Mouse (Mus musculus): ENCODE results near the gene Med20.

Gene Med20

DNA sequence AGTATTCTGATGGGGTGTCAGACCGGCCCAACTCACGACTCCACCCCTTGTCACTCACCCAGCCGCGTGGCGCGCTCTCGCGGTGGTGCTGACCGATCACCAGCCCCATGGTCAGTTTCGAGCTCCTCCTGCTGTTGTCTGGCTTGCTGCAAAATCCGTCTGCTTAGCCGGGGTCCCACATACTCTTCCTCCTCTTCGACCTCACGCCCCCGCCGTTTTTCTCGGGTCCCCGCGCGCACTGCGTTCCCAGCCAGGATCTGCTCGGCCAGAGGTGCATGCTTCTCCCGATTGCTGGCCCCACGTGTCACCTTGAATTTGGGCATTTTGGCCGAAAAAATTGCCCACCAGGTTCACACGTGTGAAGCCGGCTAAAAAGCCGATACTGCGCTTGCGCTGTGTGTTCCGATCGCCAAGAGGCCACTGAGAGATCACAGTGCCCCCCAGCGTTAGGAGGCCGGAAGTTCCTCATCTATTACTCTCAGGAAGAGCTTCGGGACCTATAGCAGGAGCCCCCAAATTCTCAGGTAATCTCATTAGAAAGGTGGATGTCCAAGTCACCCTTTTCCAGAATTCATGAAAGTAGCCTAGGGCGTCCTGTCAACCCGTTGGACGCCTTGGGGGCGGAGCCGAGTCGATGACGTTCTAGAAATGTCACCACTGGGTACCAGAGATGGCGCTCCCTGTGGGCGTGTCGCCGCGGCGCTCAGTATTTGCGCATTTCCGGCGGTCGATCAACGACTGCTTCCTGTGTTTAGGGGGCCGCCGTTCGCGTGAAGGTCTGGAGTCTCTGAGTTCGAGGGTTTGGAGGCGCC is at the start of gene Med20, which contains the start of the genes Bysl and Gm20517:
Med20 (plus strand) TSS at position 734 of the 812 bp plus-strand sequence.
Bysl (minus strand) TSS at position 644 of the 812 bp plus-strand sequence.
Gm20517 (plus strand) TSS at position 741 of the 812 bp plus-strand sequence.
- DNase-seq: peak; percentile 96

DNA sequence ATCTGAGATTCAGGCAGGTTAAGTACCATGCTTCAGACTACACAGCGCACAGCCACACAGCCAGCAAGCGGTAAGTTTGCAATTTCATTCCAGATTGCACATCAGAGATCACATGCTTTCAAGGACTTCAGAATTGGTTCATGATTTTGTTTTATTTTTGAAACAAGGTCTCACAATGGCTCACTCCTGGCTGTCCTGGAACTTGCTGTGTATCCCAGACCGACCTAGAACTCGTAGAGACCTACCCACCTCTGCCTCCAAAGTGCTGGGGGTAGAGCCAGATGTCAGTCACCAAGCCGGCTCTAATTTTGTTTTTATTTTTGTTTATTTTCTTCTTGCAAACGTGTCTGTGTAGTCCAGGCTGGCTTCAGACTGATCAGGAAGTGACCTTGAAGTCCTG is 48.5 kb upstream of the Med20 start:
- DNase-seq: no peak

DNA sequence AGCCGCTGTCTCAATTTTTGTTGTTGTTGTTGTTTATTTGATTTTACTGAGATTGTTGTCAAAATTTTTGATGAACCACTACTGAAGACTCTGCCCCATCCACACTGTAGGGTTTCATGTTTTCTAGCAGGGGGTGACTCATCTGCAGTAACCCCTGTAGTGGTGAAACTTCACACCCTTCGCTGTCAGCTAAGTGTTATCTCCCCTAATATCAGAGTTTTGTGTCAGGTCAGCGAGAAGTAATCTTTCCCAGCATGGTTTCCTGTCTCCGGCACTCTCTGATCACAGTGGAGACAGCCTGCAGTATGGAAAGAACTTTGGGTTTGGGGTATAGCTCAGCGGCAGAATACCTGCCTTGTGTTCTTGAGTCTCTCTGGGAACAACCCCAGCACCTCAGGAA is 46.8 kb upstream of the Med20 start:
- DNase-seq: no peak

DNA sequence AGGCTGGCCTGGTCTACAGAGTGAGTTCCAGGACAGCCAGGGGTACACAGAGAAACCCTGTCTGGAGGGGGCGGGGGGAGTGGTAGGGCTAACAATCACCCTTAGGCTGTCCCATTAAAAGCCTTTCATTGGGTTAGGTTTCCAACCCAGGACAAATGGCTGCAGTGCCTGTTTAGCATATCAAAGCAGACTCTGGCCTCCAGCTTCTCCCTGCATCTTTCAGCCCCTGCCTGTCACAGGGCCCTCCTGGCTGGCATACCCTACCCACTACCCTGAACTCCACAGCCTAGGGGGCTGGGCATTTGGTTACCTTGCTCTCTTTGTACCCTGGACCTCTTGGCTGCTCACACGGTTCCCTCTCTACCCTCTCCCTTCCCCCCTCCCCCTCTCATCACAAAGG is 45.2 kb upstream of the Med20 start:
- DNase-seq: no peak

DNA sequence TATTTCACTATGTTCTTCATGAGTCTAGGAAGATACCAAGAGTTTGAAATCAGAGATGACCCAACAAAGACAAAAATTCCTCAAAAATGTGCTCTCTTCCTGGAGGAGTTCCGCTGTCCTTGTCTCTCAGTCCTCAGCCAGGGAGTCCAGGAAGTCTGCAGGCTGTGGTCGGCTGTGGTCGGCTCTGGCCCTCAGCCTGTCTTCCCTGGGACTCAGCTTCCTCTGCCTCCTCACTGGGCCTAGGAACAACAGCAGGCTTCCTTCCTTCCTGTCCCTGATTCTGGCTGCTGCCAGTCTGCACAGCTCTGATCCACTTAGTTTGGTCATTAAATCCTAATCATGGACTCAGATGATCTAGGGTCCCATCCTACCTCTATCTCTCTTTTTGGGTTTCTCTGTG is 44.1 kb upstream of the Med20 start:
- no peak for DNase-seq

DNA sequence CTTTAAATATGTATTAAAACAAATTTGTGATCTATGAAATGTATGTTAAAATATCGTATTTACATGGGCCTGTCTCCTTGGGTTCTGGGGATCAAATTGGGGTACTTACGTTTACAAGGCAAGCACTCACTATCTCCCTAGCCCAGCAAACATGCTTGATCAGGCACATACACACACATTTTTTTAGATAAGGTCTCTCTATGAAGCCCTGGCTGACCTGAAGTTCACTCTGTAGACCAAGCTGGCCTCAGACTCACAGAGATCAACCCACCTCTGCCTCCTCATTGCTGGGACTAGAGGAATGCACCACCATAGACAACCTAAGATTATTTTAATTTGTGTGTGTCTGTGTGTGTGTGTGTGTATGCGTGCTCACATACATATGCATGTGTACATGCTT is 43.0 kb upstream of the Med20 start:
- DNase-seq: no peak

DNA sequence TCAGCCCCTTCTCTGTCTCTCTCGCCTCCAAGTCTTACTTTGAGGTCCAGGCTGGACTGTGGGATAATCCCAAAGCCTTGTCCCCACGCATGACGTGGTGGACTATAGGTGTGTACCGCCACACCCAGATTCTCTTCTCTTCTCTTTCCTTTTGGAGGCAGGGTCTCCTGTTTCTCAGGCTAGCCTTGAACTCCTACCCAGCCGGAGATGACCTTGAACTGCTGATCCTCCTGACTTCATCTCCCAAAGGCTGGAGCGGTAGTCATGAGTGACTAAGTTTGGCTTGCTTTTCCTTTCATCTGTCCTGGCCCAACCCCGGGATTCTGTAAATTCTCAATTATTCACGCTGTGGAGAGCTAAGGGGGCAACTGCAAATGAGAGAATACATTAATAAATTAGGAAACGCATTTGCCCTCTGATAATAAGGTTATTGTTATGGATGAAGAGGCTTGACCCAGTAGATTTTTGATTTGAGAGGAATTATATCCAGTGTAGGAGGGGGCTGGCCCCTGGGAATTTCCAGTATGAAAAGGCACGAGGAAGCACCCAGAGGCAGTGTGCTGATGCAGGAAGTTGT is 42.3 kb upstream of the Med20 start:
- no peak for DNase-seq

DNA sequence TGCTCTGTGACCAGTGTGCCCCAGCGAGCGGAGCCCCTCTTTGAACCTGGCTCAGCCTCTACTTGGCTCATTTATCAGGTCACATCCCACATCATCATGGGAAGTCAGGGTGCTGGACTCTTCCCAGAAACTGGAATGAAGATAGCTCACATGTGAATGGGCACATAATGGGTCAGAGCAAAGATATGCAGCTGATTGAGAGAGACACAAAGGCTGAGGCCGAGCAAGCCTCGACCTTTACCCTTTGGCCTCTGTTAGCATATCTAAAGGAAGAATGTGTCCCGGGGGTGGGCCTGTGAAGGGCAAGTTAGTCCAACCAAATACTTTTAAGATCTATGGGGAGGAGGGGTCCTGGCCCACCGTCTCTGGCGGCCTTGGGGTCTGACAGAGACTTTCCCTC is 39.8 kb upstream of the Med20 start:
- no peak for DNase-seq

DNA sequence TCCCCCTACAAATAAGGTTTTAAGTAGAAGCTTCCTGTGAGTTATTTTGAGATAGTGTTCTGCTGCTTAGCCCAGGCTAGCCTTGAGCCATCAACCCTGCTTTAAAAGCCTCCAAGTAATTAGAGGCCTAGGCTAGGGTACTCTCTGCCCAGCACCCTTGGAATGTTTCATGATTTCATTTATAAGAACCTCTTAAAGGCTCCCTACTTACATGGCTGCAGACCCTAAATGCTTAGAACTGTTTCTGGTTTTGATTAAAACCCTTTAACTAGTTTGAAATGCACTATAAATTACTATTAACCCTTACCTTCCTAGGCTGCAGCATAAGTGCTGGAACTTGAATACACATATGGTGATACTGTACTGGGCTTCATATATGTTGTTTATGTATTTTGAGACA is 38.9 kb upstream of the Med20 start:
- DNase-seq: no peak

DNA sequence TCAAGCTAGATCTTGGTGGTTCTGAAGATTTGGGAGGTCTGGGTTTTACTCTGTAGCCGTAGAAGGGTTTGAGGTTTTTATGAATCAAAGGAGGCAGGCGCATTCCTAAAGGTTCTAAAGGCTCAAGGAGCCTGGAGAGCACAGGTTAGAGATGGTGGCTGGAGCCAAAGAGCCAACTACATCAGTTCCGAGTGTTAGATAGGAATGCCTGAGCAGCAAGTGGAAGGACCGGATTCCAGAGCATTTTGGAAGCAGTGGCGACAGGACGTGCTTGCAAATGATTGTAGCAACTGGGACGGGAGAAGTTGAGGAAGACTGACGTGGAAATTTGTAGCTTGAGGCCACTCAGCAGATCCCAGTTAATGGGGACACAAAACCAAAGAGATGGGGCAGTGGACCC is 37.4 kb upstream of the Med20 start:
- DNase-seq: no peak

DNA sequence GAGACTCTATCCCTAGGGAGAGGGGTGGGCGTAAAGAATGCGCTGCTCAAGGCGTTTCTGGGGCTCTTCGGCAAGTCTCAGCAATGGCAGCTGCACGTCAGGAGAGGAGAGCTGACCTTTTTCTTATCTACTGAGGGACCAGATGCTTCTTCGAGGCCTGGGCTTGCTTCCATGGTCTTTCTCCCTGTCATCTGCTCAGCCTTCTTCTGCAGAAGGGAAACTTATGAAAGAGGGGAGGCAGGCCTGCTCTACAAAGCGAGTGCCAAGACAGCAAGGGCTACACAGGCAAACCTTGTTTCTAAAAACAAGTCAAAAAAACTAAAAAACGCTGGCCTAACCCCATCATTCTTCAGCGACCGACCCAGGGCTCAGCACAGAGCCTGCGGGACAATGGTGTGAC is 36.6 kb upstream of the Med20 start:
- DNase-seq: no peak

DNA sequence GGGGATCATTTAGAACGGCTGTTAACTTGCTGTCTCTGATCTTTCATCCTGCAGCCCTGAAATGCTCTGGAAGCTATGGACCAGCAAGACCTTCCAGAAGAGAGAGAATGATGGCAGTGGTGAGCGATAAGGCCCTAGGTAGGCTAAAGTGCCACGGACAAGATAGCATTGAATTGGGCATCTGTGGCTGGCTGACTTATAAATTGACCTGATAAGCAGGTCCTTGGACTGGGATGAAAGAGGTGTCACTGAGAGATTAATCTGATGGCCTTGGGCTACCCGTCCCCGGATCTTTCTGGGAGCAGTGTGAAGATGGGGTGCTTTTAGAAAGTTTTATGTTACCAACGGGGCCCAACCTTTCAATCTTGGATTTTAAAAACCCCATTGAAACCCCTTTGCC is 32.7 kb upstream of the Med20 start:
- no peak for DNase-seq

DNA sequence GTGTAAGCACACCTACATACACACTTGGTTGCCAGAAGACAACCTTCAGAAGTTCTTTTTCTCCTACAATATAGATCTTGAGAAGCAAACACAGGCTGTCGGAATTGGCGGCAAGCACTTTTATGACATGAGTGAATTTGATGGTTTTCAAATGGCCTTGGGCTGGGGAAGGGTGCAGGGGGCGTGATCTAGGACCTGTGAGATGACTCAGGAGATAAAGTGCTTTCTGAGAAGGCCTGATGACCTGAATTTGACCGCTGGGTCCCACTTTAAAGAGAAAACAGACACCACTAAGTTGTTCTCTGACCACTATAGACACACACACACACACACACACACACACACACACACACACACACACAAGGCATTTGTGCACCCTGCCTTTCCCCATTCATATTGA is 30.4 kb upstream of the Med20 start:
- DNase-seq: no peak

DNA sequence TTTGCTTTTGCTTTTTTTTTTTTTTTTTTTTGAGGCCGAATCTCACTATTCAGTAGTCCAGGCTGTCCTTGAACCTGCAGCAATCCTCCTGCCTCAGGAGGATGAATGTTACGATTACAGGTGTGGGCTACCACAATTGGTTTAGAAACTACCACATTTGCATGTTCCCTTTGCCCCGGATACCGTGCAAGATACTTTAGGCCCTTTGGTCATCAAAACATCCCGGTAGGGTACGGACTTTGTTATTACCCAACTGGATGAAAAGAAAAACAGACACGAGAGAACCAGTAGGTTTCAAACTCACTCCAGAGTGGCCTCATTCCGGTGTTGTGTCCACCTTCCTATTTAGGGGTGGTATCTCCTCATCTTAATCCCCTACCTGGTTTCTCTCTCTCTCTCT is 22.9 kb upstream of the Med20 start:
- no peak for DNase-seq

DNA sequence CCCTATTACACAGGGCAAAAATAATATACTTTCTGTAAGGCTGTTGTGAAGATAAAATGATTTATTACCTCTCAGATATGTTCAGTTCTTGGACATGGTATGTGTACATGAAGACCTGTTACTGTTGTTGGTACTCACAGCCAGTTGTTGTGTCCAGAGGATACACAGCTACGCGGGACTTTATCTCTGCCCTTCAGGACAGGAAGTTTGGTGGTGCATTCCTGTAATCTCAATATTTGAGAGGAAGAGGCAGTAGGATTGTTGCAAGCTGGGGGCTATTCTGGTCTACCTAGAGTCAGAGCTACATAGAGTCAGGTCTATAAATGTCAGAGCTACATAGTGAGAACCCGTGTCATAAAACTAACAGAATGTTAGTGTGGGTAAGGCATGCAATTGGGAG is 20.3 kb upstream of the Med20 start:
- DNase-seq: no peak

DNA sequence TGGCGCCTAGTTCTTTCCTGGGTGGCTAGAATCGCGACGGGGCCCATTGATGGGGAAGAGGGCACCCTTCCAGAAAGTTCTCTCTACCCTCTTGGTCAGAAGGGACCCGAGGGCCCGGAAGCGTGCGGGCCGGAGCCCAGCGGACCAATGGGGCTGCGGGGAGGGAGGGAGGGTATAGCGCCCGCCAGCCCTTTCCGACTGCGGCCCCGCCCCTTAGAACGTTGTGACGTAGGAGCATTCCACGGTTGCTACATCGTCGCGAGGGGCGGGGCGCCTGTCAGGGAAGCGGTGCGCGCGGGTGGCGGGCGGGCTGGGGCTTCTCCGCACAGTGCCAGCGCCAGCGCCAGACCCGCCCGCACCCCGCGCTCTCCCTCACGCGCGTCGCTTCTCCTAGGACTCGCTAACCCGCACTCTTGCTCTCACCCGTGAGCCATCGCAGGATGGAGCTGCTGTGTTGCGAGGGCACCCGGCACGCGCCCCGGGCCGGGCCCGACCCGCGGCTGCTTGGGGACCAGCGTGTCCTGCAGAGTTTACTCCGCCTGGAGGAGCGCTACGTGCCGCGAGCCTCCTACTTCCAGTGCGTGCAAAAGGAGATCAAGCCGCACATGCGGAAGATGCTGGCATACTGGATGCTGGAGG is 18.0 kb upstream of the Med20 start:
- DNase-seq: peak; percentile 90

DNA sequence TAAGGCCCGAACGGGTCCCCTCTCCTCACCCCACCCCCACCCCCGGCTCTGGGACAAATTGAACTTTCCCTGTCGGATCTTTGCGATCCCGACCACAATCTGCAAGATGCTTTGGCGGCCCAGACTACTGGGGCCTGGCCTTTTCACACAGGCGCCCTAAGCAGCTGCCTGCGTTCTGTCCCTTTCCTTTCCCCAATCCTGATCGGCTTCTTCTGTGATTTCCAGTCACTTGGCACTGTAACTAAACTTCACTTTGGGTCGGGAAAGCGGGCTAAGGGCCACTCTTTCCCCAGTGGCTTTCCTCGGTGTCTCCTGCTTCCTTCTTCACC is 17.6 kb upstream of the Med20 start:
- DNase-seq: no peak

DNA sequence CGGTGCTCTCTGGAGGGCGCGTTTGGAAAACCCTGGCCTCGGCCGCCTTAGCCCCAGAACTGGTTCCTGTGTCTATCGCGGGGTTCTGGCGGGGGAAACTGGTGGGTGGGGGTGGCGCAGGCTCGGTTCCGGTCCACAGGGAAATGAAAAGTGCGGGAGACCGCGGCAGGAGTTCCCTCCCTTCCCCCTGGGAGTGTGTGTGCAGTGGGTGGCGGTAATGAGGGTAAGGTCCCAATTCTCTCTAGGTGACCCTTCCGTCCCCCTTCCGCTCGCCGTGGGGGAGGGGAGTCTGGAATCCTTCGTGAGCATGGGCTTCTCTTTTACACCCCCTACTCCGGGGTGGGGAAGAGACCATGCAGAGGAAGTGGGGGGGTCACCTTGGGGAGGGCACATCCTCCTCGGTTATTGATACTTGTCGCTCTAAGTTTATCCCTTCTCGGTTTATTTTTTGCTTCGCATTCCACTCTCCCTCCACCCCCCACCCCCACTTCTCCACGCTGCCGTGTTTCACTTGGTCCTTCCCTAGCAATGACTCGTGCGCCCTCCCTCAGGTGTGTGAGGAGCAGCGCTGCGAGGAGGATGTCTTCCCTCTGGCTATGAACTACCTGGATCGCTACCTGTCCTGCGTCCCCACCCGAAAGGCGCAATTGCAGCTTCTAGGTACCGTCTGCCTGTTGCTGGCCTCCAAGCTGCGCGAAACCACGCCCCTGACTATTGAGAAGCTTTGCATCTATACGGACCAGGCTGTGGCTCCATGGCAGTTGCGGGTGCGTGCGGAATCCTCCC is 17.0 kb upstream of the Med20 start:
- peak; percentile 23 for DNase-seq

DNA sequence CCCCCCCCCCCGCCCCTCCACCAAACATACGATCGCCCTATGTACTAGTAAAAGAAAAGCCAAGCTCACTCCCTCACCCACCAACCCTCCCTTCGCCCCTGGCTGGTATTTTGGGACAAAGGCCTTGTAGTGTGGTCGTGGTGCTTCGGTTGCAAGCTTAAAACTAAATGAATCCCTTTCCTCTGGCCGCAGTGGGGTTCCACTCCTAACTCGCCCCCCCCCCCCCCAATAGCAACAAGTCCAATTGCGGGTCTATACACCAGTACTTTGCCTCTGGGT is 16.5 kb upstream of the Med20 start:
- DNase-seq: no peak

DNA sequence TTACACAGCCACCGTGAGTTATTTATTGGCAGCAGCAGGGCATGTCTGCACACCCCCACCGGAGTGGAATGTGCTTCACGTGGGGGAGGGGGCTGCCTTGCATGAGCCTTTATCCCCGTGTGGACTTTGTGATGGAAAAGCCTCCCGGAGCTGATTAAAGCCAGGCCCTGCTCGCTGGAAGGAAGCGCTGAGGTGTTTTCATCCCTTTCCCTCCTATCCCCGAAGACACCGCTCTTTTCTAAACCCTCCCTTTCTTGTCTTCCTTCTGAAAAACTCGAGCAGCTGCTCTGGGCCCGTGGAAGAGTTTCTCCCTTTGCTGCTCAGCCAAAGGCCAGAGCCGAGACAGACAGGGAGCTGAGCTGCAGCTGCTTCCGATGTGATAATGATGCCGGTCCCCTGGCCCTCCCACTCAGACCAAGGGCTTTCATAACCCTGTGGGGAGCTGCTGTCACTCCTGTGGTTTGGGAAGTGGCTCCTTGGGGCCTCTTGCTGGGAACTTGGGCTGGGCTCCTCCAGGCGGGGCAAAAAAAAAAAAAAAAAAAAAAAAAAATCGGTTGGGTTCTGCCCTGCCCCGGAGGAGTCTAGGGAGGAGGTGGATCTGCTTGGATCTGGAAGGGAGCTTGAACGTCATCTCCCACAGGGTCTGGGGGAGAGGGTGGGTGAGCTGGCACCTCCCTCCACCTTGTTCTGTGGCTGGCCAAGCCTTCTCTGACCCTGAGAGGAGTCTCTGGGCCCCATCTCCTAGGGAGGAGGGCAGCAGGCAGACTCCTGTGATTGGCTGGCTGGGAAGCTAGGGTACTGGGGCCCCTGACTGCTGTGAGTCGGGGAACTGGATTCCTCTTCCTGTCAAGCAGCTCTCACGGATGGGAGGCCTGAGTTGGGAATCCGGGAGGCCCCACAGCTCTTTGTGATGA is 15.9 kb upstream of the Med20 start:
- no peak for DNase-seq

DNA sequence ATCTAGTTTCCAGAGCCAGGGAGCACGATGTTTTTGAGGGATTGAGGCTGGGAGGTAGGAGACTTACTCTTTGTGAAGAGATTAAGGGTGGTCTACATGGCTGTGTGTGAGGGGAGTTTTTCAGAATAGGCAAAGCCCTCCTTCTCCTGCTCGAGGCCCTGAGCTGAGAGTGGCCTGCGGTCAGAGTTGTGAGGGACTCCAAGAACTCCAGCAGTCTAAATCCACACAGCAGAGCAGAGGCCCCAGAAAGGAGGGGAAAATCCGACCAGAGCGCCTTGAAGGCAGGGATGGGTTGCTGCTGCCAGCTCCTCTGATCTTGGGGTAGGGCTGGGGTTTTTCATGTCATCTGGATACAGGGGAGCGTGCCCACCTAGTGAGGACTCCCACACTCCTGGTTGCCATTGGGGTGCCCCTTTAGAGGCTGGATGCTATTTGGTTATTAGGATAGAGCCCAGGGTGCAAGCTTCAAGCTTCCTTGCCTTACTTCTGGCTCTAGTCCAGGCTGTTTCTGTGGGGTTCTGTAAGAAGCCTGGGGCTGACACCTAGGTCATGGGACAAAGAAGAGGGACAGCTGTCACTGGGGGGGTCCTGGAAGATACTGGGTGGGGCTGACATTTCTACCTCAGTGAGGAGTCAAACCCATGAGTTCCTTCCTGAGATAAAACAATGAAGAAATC is 15.1 kb upstream of the Med20 start:
- no peak for DNase-seq

DNA sequence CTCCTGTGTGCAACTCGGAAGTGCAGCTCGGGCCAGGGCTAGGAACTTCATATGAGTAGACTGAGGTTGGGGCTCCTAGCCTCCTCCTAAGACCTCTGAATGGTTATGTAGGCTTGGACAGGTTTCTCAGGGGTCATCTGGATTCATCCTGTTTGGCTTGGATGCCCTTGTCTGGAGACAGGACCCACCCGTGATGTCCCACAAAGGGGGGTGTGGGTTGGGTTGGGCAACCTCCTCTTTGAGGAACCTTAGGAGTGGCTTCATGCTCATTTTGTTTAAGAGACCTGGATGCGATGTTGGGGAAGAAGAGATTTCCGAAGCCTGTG is 14.6 kb upstream of the Med20 start:
- DNase-seq: no peak
